Mouse (Mus musculus) limb, embryonic 14.5 days (tissue): ENCODE data around the gene Itga11. TPM values are rescaled to one million over a fixed set of nuclear protein-coding genes. Genes with fewer than 3 reads are reported as not detected.

Experiments
- ATAC-seq: fragments of 200-750 bp; cut with Nextera tagmentation; 2 replicates; pipeline ENCODE4 v1.8.0; 2017; ENCODE audit warnings: low read depth, moderate number of reproducible peaks, moderate TSS enrichment; ENCODE audit not compliant: low FRiP score
- DNase-seq: peaks from one replicate; pipeline ENCODE4 v3.0.0-alpha.2; 2015; ENCODE audit warnings: low spot score
- H3K27ac ChIP-seq: fragments of 300-500 bp; sonication (generic); replicated peaks from 2 replicates; pipeline ENCODE4 v1.5.1; 2014; ENCODE audit warnings: low read depth, mild to moderate bottlenecking, low read length, moderate library complexity, mixed read lengths
- H3K27me3 ChIP-seq: fragments of 300-500 bp; sonication (generic); 2 replicates; pipeline ENCODE4 v1.6.1; 2014; ENCODE audit warnings: low read length, mixed read lengths; ENCODE audit not compliant: control insufficient read depth, insufficient read depth
- H3K36me3 ChIP-seq: fragments of 300-500 bp; sonication (generic); 2 replicates; pipeline ENCODE4 v1.6.1; 2014; ENCODE audit warnings: mild to moderate bottlenecking, low read length, moderate library complexity, mixed read lengths; ENCODE audit not compliant: control insufficient read depth, insufficient read depth
- H3K4me1 ChIP-seq: fragments of 300-500 bp; sonication (generic); 2 replicates; pipeline ENCODE4 v1.6.1; 2014; ENCODE audit warnings: antibody characterized with exemption, low read length, mixed read lengths; ENCODE audit not compliant: control insufficient read depth, insufficient read depth
- H3K4me2 ChIP-seq: fragments of 300-500 bp; sonication (generic); replicated peaks from 2 replicates; pipeline ENCODE4 v1.6.1; 2014; ENCODE audit warnings: low read depth, mild to moderate bottlenecking, low read length, moderate library complexity; ENCODE audit not compliant: severe bottlenecking
- H3K4me3 ChIP-seq: fragments of 300-500 bp; sonication (generic); replicated peaks from 2 replicates; pipeline ENCODE4 v1.5.1; 2014; ENCODE audit warnings: low read length
- H3K9ac ChIP-seq: fragments of 300-500 bp; sonication (generic); 2 replicates; pipeline ENCODE4 v1.6.1; 2014; ENCODE audit warnings: mild to moderate bottlenecking, low read depth, low read length, moderate library complexity; ENCODE audit not compliant: severe bottlenecking
- H3K9me3 ChIP-seq: fragments of 300-500 bp; sonication (generic); 2 replicates; pipeline ENCODE4 v1.6.1; 2016; ENCODE audit warnings: low read length; ENCODE audit not compliant: control insufficient read depth
- POLR2A ChIP-seq: fragments of 200-500 bp; IDR thresholded peaks from 2 replicates; pipeline ENCODE4 v1.8.0; 2012; ENCODE audit warnings: inconsistent platforms, mild to moderate bottlenecking, moderate library complexity, borderline replicate concordance; ENCODE audit not compliant: insufficient read depth, insufficient read length; ENCODE audit errors: extremely low read depth
- WGBS: fragments of 180-500 bp; shearing (Covaris S2); extraction: QIAGEN DNeasy Blood & Tissue Kit; methylation state at CpG from one replicate; pipeline ENCODE4 v1.1.7; 2014; 5-methylcytosine and 5-hydroxymethylcytosine counted together
- polyA plus RNA-seq, 2 experiments: library from polyadenylated mRNA; depleted of rRNA in 1 of 2; stranded (reverse) in 1 of 2; unstranded in 1 of 2; fragments of >200 nt; fragmentation: Nextera tagmentation in 1 of 2; extraction: Ambion mirVana in 1 of 2; gene quantifications; 2 replicates each; pipeline versions ENCODE4 v1.2.1 to v1.2.3; 2012 to 2014

Itga11 gene
- polyA plus RNA-seq, 2 experiments: 11.6 to 18.2 TPM

DNA sequence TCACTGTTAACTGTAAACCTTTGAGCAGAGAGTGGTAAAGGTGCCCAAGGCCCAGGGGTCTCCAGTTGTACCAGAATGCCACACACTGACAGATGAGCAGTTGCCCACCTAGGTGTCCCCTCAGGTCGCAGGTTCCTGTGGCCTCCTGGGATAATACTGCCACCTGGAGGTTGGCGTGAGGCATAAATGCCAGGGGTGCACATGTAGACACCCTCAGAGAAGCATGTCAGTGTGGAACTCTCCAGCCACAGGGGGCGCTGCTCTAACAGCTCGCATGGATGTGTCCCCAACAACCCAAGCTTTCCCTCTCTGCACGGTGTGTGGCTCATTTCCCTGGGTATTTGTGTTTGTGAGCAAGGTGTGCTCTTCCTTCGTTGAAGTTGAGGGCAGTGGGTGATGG lies 48.8 kb downstream of the Itga11 start:
- H3K9me3 ChIP-seq: no peaks in the 10 kb centered on the region
- no peak overlapping the region for H3K9ac ChIP-seq
- no peak for DNase-seq
- H3K4me3 ChIP-seq: no peak overlapping the region
- WGBS: 58% methylated on average over 6 of the region's 6 CpGs
- no peaks in the 10 kb centered on the region for H3K27me3 ChIP-seq
- H3K4me2 ChIP-seq: no peak overlapping the region
- 0 out of 2 replicates have a peak, but pooled peaks cover 4% of the 10 kb centered on the region for H3K36me3 ChIP-seq
- TF ChIP-seq POLR2A: no peak
- H3K4me1 ChIP-seq: peaks cover 40% of the 10 kb centered on the region
- no peak overlapping the region for H3K27ac ChIP-seq
- no peak for ATAC-seq

DNA sequence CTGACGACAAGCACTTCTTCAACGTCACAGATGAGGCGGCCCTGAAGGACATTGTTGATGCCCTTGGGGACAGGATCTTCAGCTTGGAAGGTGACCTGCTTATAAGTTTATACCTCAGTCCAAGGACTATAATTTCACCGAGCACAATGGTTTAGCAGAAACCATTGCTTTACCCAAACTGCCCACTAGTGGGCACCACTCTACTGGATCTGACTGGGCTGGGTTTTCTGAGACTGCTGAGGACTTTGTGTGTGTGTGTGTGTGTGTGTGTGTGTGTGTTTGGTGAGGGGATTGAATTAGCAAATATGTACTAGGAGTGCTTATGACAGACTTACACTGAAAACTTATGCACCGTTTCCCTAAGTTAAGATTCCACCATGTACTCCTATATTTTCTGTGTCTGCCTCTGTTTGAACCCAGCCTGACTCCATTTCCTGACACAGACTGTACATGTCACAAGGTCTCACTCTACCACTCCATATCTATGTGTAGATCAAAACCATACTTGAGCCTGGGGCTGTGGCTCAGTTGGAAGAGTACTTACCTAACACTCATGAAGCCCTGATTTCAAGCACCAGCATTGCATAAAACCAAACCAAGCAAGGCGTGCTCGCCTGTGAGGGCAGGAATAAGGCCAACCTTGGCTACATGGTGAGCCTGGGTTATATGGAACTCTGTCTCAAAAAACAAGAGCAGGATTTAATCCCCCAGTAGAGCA lies 67.1 kb downstream of the Itga11 start:
- H3K9me3 ChIP-seq: no peaks in the 10 kb centered on the region
- 53% methylated on average over 7 of the region's 7 CpGs for WGBS
- H3K27ac ChIP-seq: no peak overlapping the region
- no peak for ATAC-seq
- no peak overlapping the region for H3K9ac ChIP-seq
- peak; percentile 63 for DNase-seq
- H3K36me3 ChIP-seq: peaks cover 11% of the 10 kb centered on the region; the same call in 1 of the 2 replicates
- no peaks in the 10 kb centered on the region for H3K4me1 ChIP-seq
- no peak overlapping the region for H3K4me3 ChIP-seq
- TF ChIP-seq POLR2A: no peak
- no peaks in the 10 kb centered on the region for H3K27me3 ChIP-seq
- no peak overlapping the region for H3K4me2 ChIP-seq

DNA sequence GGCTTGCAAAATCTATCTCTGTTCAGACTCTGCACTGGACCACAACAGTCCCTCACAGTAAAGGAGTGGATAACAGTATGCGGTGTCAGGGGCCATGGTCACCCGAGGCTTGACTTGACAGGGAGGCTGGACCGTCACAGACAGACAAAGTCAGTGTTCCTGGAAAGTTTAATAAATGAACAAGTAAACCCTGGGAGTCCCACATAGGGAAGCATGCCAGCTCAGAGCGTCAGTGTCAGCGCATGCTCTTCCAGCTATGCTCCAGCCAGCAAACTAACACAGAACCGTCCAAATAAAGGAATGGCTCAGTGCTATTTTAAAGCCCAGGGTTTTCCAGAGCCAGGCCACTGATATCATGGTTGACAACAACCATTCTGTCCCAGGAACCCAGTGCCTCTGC lies 69.0 kb downstream of the Itga11 start:
- Histone ChIP-seq H3K4me3 (no peak overlapping the region), H3K4me1 (no peaks in the 10 kb centered on the region), H3K4me2 (no peak overlapping the region), H3K27me3 (no peaks in the 10 kb centered on the region), H3K27ac (no peak overlapping the region), H3K9me3 (no peaks in the 10 kb centered on the region), H3K9ac (no peak overlapping the region), H3K36me3 (peaks cover 7% of the 10 kb centered on the region; the same call in 1 of the 2 replicates)
- DNase-seq (no peak), ATAC-seq (no peak)
- no peak for TF ChIP-seq POLR2A
- 83% methylated on average over 6 of the region's 6 CpGs for WGBS

DNA sequence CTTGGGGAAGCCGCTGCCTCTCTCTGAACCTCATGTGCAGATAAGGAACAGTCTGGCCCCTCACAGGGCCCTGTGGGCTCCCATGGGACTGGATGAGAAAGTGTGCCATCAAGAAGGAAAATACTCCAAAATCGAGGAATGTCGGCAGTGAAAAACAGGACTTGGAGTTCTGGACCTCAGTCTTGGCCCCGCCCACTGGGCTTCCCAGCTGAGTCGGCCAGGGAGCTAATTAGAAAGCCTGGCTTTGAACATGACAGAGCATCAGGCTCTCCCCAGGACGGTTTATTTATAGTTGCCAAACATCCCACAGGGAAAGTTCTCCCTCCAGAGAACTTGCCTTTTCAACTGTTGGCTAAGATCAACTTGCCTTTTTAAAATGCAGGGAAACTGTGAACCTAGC lies 72.0 kb downstream of the Itga11 start:
- H3K9me3 ChIP-seq: no peaks in the 10 kb centered on the region
- H3K36me3 ChIP-seq: peaks cover 7% of the 10 kb centered on the region; the same call in 1 of the 2 replicates
- no peak overlapping the region for H3K4me3 ChIP-seq
- no peaks in the 10 kb centered on the region for H3K27me3 ChIP-seq
- H3K9ac ChIP-seq: no peak overlapping the region
- ATAC-seq: no peak
- WGBS: 43% methylated on average over 6 of the region's 6 CpGs
- H3K4me1 ChIP-seq: no peaks in the 10 kb centered on the region
- DNase-seq: no peak
- H3K4me2 ChIP-seq: no peak overlapping the region
- TF ChIP-seq POLR2A: no peak
- H3K27ac ChIP-seq: no peak overlapping the region

DNA sequence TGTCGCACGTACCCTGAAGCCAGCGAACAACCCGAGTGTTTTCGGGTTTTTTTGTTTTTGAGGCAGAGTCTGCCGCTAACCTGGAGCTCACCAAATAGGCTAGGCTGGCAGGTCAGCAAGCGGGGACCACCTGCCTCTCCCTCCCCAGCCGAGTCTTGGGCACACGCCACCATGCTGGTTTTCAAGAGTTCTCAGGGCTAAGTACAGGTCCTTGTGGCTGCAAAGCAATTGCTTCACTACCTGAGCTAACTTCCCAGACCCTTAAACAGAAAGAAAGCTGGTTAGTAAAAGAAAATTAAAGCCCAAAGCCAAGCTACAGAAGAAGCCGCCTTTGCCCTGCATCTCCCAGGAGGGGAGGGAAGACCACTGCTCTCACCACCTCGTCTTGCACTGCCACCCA lies 72.8 kb downstream of the Itga11 start:
- H3K36me3 ChIP-seq: peaks cover 7% of the 10 kb centered on the region; the same call in 1 of the 2 replicates
- no peak for TF ChIP-seq POLR2A
- no peak overlapping the region for H3K4me2 ChIP-seq
- H3K4me3 ChIP-seq: no peak overlapping the region
- H3K27me3 ChIP-seq: no peaks in the 10 kb centered on the region
- ATAC-seq (no peak), DNase-seq (no peak)
- H3K4me1 ChIP-seq: no peaks in the 10 kb centered on the region
- no peak overlapping the region for H3K9ac ChIP-seq
- H3K27ac ChIP-seq: no peak overlapping the region
- no peaks in the 10 kb centered on the region for H3K9me3 ChIP-seq
- 84% methylated on average over 11 of the region's 11 CpGs for WGBS
